In the genomic region with DNA sequence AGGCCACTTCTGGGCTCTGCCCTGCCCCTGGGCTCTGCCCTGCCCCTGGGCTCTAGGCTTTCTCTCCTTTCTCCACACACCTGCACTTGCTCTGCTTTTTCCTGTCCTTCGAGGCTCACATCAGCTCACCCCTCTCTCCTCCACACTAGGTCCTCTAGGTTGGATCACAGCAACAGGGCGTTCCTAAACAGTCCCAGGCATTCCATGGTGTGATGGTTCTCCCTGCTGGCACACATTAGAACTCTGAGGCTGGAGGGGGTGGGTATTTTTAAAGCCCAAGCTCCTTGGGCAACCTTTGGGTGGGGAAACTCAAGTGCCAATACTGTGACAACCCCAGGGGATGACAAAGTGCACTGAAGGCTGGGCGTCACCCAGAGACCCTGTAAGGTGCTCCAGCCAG, we compare ENCODE assay signal across 20 mouse cellular contexts. TPM values are rescaled to one million over a fixed set of nuclear protein-coding genes. Genes with fewer than 3 reads are reported as not detected.
DNase-seq lines count a peak whose midpoint lies in the region; ATAC-seq and TF ChIP-seq lines count a peak whose summit lies in the region.
"Had no signal": no experiment of that assay in that cellular context is flagged by ENCODE, and none has a peak within 500 bp of the region (broad histone marks: within the 10 kb centered on the region; RNA-seq: fewer than 3 reads in every experiment).

No protein-coding gene starts in this region.

- no peak for TF ChIP-seq CTCF in cerebellum, adult 2 months (IDR thresholded peaks at IDR 0.05; ENCODE audit: borderline replicate concordance, insufficient read depth, low read depth, low read length)
- no peak for TF ChIP-seq CTCF in layer of hippocampus, adult 2 months (conservative IDR thresholded peaks at IDR 0.05)
- TF ChIP-seq CTCF in testis, adult 2 months (IDR thresholded peaks at IDR 0.05; ENCODE audit: control insufficient read depth, insufficient read depth, insufficient replicate concordance, low read depth, low read length): no peak

- no peak overlapping the region for H3ac ChIP-seq in myocyte (ENCODE audit: control insufficient read depth, insufficient read length)

- no peaks in the 10 kb centered on the region for H3K36me3 ChIP-seq in testis, adult 2 months (ENCODE audit: control insufficient read depth, insufficient read depth, low read length)
- H3K36me3 ChIP-seq in myocyte (ENCODE audit: control insufficient read depth, insufficient read depth): no peaks in the 10 kb centered on the region
- H3K36me3 ChIP-seq in kidney, embryonic 14.5 days (ENCODE audit: control insufficient read depth, insufficient read depth, low read length): no peaks in the 10 kb centered on the region
- H3K36me3 ChIP-seq: heart, embryonic 12.5 days; hindbrain, embryonic 12.5 days; limb, embryonic 13.5 days; liver, embryonic 15.5 days; midbrain, embryonic 12.5 days had no signal

- peak in 1 of 2 experiments; percentile 36 for DNase-seq in cerebellum, adult 2 months
- no peak for DNase-seq in cerebellum, adult 9-10 months
- no peak for DNase-seq in layer of hippocampus, adult 2 months (ENCODE audit: low spot score in 2 of 2)
- no peak for DNase-seq in layer of hippocampus, postnatal 14 days (ENCODE audit: low spot score in 2 of 2)
- DNase-seq in testis, postnatal 14 days (ENCODE audit: low spot score): no peak
- DNase-seq: heart, adult 18-20 months; heart, postnatal 10 days; kidney, adult 8-10 months; kidney, postnatal 25 days; spleen, adult 18-20 months; thymus, postnatal 36 days had no signal

- no peaks in the 10 kb centered on the region for H3K9me3 ChIP-seq in kidney, embryonic 14.5 days (ENCODE audit: control insufficient read depth, low read length)
- H3K9me3 ChIP-seq: forebrain, embryonic 13.5 days; heart, embryonic 12.5 days; hindbrain, embryonic 12.5 days; limb, embryonic 13.5 days; liver, embryonic 15.5 days; midbrain, embryonic 12.5 days had no signal

- no peak for TF ChIP-seq POLR2A in cerebellum, adult 2 months (IDR thresholded peaks at IDR 0.05; ENCODE audit: borderline replicate concordance, insufficient read depth, low read length)
- no peak for TF ChIP-seq POLR2A in testis, adult 2 months (IDR thresholded peaks at IDR 0.05; ENCODE audit: control insufficient read depth, low read depth, low read length)
- no peak for TF ChIP-seq POLR2A in myocyte (IDR thresholded peaks at IDR 0.05; ENCODE audit: insufficient read length, low read depth)

- WGBS in cerebellum, adult 2 months: 44% methylated on average over 3 of the region's 3 CpGs
- 67% methylated on average over 3 of the region's 3 CpGs for WGBS in kidney, embryonic 14.5 days

- ATAC-seq in kidney, embryonic 14.5 days (ENCODE audit: low FRiP score, low TSS enrichment): no peak
- ATAC-seq: forebrain, embryonic 13.5 days had no signal

- H3K27ac ChIP-seq in cerebellum, adult 2 months (ENCODE audit: insufficient read depth, low read length): 0 out of 2 replicates have a peak overlapping the region, but pooled peaks have one; percentile 27
- peak overlapping the region; percentile 33; the same call in 1 of the 2 replicates for H3K27ac ChIP-seq in layer of hippocampus, adult 2 months
- H3K27ac ChIP-seq in testis, adult 2 months (ENCODE audit: control insufficient read depth, insufficient read depth, low read depth, low read length): no peak overlapping the region
- no peak overlapping the region for H3K27ac ChIP-seq in kidney, embryonic 14.5 days (ENCODE audit: low read depth, low read length)
- H3K27ac ChIP-seq: forebrain, embryonic 13.5 days; hindbrain, embryonic 12.5 days; limb, embryonic 13.5 days; liver, embryonic 15.5 days; midbrain, embryonic 12.5 days had no signal

- peak overlapping the region; percentile 12 for H3K4me2 ChIP-seq in myocyte (ENCODE audit: low read depth)
- no peak overlapping the region for H3K4me2 ChIP-seq in kidney, embryonic 14.5 days (replicated peaks; ENCODE audit: low read depth, low read length)
- H3K4me2 ChIP-seq: forebrain, embryonic 13.5 days; heart, embryonic 12.5 days; hindbrain, embryonic 12.5 days; limb, embryonic 13.5 days; liver, embryonic 15.5 days; midbrain, embryonic 12.5 days had no signal

- H3K9ac ChIP-seq in kidney, embryonic 14.5 days (ENCODE audit: low read depth, low read length): no peak overlapping the region
- H3K9ac ChIP-seq: heart, embryonic 12.5 days; hindbrain, embryonic 12.5 days; limb, embryonic 13.5 days; liver, embryonic 15.5 days; midbrain, embryonic 12.5 days had no signal

- peaks cover 50% of the 10 kb centered on the region for H3K4me1 ChIP-seq in cerebellum, adult 2 months (ENCODE audit: control insufficient read depth, insufficient read depth, low read length)
- peaks cover 7% of the 10 kb centered on the region for H3K4me1 ChIP-seq in testis, adult 2 months (ENCODE audit: control insufficient read depth, insufficient read depth, low read length)
- H3K4me1 ChIP-seq in kidney, embryonic 14.5 days (ENCODE audit: control insufficient read depth, insufficient read depth, low read length): peaks cover 15% of the 10 kb centered on the region; the same call in 1 of the 2 replicates

- no peaks in the 10 kb centered on the region for H3K79me2 ChIP-seq in myocyte (ENCODE audit: control insufficient read depth, insufficient read depth)

- H3K4me3 ChIP-seq in cerebellum, adult 2 months (replicated peaks; ENCODE audit: insufficient read depth, low read depth, low read length): no peak overlapping the region
- no peak overlapping the region for H3K4me3 ChIP-seq in layer of hippocampus, adult 2 months
- H3K4me3 ChIP-seq in testis, adult 2 months (ENCODE audit: control insufficient read depth, low read depth, low read length): peak overlapping the region; percentile 41
- no peak overlapping the region for H3K4me3 ChIP-seq in myocyte
- no peak overlapping the region for H3K4me3 ChIP-seq in kidney, embryonic 14.5 days (ENCODE audit: low read length)
- H3K4me3 ChIP-seq: forebrain, embryonic 13.5 days; heart, embryonic 12.5 days; hindbrain, embryonic 12.5 days; limb, embryonic 13.5 days; liver, embryonic 15.5 days; midbrain, embryonic 12.5 days had no signal

- no peaks in the 10 kb centered on the region for H3K27me3 ChIP-seq in cerebellum, adult 2 months (ENCODE audit: control insufficient read depth, insufficient read depth, low read length)
- H3K27me3 ChIP-seq in testis, adult 2 months (ENCODE audit: control insufficient read depth, insufficient read depth, low read length): no peaks in the 10 kb centered on the region
- peaks cover 18% of the 10 kb centered on the region for H3K27me3 ChIP-seq in myocyte (ENCODE audit: control insufficient read depth, insufficient read depth, insufficient read length)
- H3K27me3 ChIP-seq in kidney, embryonic 14.5 days (ENCODE audit: control insufficient read depth, insufficient read depth, low read length): no peaks in the 10 kb centered on the region

TF ChIP-seq in myocyte, 11 proteins besides CTCF, POLR2A, EP300 and RAD21 (continues in another document):
- TF ChIP-seq REST (IDR thresholded peaks at IDR 0.05; ENCODE audit: insufficient read depth, insufficient read length): no peak
- no peak for TF ChIP-seq CEBPB (IDR thresholded peaks at IDR 0.05; ENCODE audit: insufficient read depth, poor library complexity, severe bottlenecking)
- TF ChIP-seq TCF12 (IDR thresholded peaks at IDR 0.05; ENCODE audit: insufficient read depth, poor library complexity, severe bottlenecking): no peak
- TF ChIP-seq E2F4 (IDR thresholded peaks at IDR 0.05; ENCODE audit: insufficient read depth): no peak
- TF ChIP-seq MYOD1 (IDR thresholded peaks at IDR 0.05; ENCODE audit: control insufficient read depth in 1 of 3, insufficient read length in 2 of 3, low read depth in 2 of 3): no peak
- no peak for TF ChIP-seq SRF (IDR thresholded peaks at IDR 0.05; ENCODE audit: control insufficient read depth, insufficient read length, low read depth)
- no peak for TF ChIP-seq POLR2AphosphoS2 (IDR thresholded peaks at IDR 0.05; ENCODE audit: insufficient read length, low read depth)
- no peak for TF ChIP-seq USF1 (IDR thresholded peaks at IDR 0.05; ENCODE audit: low read depth)
- TF ChIP-seq MYOG (IDR thresholded peaks at IDR 0.05; ENCODE audit: control insufficient read depth in 1 of 3, insufficient read depth in 1 of 3, insufficient read length in 2 of 3, low read depth in 2 of 3): no peak
- no peak for TF ChIP-seq TCF3 (IDR thresholded peaks at IDR 0.05; ENCODE audit: insufficient read length, low read depth)

RNA-seq across cellular contexts. Expression of a gene that starts 7.1 kb away (rescaled TPM):
- 7.4 and 8.5 TPM in 2 replicates for polyA plus RNA-seq in cerebellum, adult 2 months (2012; rRNA removed)
- total RNA-seq in layer of hippocampus, adult 2 months (2021): 10 to 100 TPM; 16.2 to 18.8 TPM
- 10 to 100 TPM; 16.0 to 17.1 TPM for total RNA-seq in layer of hippocampus, postnatal 14 days (2021)
- polyA plus RNA-seq in testis, adult 2 months (2012; rRNA removed): 156 and 172 TPM in 2 replicates
- 13.5 TPM for polyA plus RNA-seq in myocyte (2012; fragmentation: generic; extraction: Trizol)
- polyA plus RNA-seq in kidney, embryonic 14.5 days (2014; fragmentation: Nextera tagmentation; extraction: Ambion mirVana): 14.8 and 16.5 TPM in 2 replicates

RNA-seq across cellular contexts. Expression of a gene that starts 8.1 kb away (rescaled TPM):
- 194 and 222 TPM in 2 replicates for polyA plus RNA-seq in cerebellum, adult 2 months (2012; rRNA removed)
- total RNA-seq in layer of hippocampus, adult 2 months (2021): 100 to 1,000 TPM; 276 to 305 TPM
- 100 to 1,000 TPM; 248 to 266 TPM for total RNA-seq in layer of hippocampus, postnatal 14 days (2021)
- polyA plus RNA-seq in testis, adult 2 months (2012; rRNA removed): 1.5 and 1.6 TPM in 2 replicates
- not detected for polyA plus RNA-seq in myocyte (2012; fragmentation: generic; extraction: Trizol)
- 0.16 and 0.18 TPM in 2 replicates for polyA plus RNA-seq in kidney, embryonic 14.5 days (2014; fragmentation: Nextera tagmentation; extraction: Ambion mirVana)
- polyA plus RNA-seq: heart, embryonic 12.5 days; liver, embryonic 15.5 days had no signal

RNA-seq across cellular contexts. Expression of a gene that starts 9.1 kb away (rescaled TPM):
- 57.3 and 66.9 TPM in 2 replicates for polyA plus RNA-seq in cerebellum, adult 2 months (2012; rRNA removed)
- total RNA-seq in layer of hippocampus, adult 2 months (2021): 10 to 100 TPM; 46.8 to 55.8 TPM
- 10 to 100 TPM; 36.6 to 42.2 TPM for total RNA-seq in layer of hippocampus, postnatal 14 days (2021)
- 15.9 and 20.2 TPM in 2 replicates for polyA plus RNA-seq in testis, adult 2 months (2012; rRNA removed)
- polyA plus RNA-seq in myocyte (2012; fragmentation: generic; extraction: Trizol): 21.9 TPM
- polyA plus RNA-seq in kidney, embryonic 14.5 days (2014; fragmentation: Nextera tagmentation; extraction: Ambion mirVana): 33.5 and 39.1 TPM in 2 replicates

RNA-seq across cellular contexts. Expression of a gene that starts 9.5 kb away (rescaled TPM):
- polyA plus RNA-seq in cerebellum, adult 2 months (2012; rRNA removed): 61.4 and 69.4 TPM in 2 replicates
- 10 to 100 TPM; 92.0 to 93.2 TPM for total RNA-seq in layer of hippocampus, adult 2 months (2021)
- 10 to 100 TPM; 80.0 to 81.9 TPM for total RNA-seq in layer of hippocampus, postnatal 14 days (2021)
- 27.9 and 28.4 TPM in 2 replicates for polyA plus RNA-seq in testis, adult 2 months (2012; rRNA removed)
- 42.5 TPM for polyA plus RNA-seq in myocyte (2012; fragmentation: generic; extraction: Trizol)
- polyA plus RNA-seq in kidney, embryonic 14.5 days (2014; fragmentation: Nextera tagmentation; extraction: Ambion mirVana): 54.6 and 61.7 TPM in 2 replicates

RNA-seq across cellular contexts. Expression of a gene that starts 21.7 kb away (rescaled TPM):
- 6.3 and 7.4 TPM in 2 replicates for polyA plus RNA-seq in cerebellum, adult 2 months (2012; rRNA removed)
- total RNA-seq in layer of hippocampus, adult 2 months (2021): 1 to 10 TPM; 1.7 to 2.4 TPM
- total RNA-seq in layer of hippocampus, postnatal 14 days (2021): 1 to 10 TPM; 4.3 to 8.7 TPM
- 0.53 and 0.54 TPM in 2 replicates for polyA plus RNA-seq in testis, adult 2 months (2012; rRNA removed)
- polyA plus RNA-seq in myocyte (2012; fragmentation: generic; extraction: Trizol): 0.16 TPM
- 3.2 and 3.6 TPM in 2 replicates for polyA plus RNA-seq in kidney, embryonic 14.5 days (2014; fragmentation: Nextera tagmentation; extraction: Ambion mirVana)

Comparison
In these comparisons a context has a peak if more than half of its experiments do, and no peak if none do; other contexts are left out.
1. H3K27ac ChIP-seq: peak in cerebellum, adult 2 months (single experiment) and layer of hippocampus, adult 2 months (single experiment); none in testis, adult 2 months (single experiment) and kidney, embryonic 14.5 days (single experiment).
2. RNA of a gene that starts 8.1 kb away (polyA plus RNA-seq): 194 to 222 TPM in cerebellum, adult 2 months; 1.5 to 1.6 TPM in testis, adult 2 months, 0.16 to 0.18 TPM in kidney, embryonic 14.5 days and not detected in myocyte (single experiment); every median in the first group is over 10 times any median in the second.